Comparison of ENCODE assay signal across 10 mouse cellular contexts in the genomic region with DNA sequence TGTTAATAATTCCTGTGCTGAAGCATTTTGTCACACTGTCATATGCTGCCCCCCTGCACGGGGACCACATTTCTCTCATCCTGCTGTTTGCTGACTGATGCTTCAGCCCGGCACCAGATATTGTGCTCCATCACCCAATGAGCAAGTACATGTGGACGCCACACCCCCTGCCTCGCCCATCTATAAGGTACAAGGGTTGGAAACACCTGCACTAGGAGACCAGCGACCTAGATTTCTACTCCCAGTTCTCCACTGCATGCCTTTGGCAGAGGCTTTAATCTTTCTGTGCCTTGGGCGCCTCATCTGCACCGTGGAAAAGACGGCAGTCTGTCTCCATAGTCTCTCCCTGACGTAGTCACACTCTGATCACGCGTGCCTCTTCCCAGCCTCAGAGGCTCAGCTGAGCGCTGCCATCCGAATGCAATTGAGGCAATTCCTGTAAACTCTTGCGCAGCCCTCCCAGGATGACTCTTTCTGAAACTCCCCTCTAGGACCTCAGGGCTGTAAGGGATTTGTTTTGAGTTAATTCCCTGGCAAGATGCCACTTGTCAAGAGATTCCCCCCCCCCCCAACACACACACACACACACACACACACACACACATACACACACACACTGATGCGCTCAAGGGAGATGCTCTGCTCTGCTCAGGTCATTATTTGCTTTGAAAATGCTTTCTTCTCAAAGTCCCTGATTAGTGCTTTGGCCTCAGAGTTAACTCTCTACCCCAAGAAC. TPM values are rescaled to one million over a fixed set of nuclear protein-coding genes. Genes with fewer than 3 reads are reported as not detected.
DNase-seq lines count a peak whose midpoint lies in the region; ATAC-seq and TF ChIP-seq lines count a peak whose summit lies in the region.
"Had no signal": no experiment of that assay in that cellular context is flagged by ENCODE, and none has a peak within 500 bp of the region (broad histone marks: within the 10 kb centered on the region; RNA-seq: fewer than 3 reads in every experiment).

No protein-coding gene starts in this region.

- WGBS in forebrain, embryonic 12.5 days = 74% methylated on average over 15 of the region's 15 CpGs
- WGBS in forebrain, embryonic 10.5 days = 83% methylated on average over 15 of the region's 15 CpGs
- WGBS in neural tube, embryonic 11.5 days = 75% methylated on average over 15 of the region's 15 CpGs
- WGBS in hindbrain, embryonic 12.5 days = 76% methylated on average over 15 of the region's 15 CpGs
- whole genome bisulfite sequencing in neural tube, embryonic 13.5 days = 49% methylated on average over 15 of the region's 15 CpGs
- 41% methylated on average over 15 of the region's 15 CpGs for WGBS in cerebellum, adult 2 months

- 0 out of 2 replicates have a peak overlapping the region, but pooled peaks have one; percentile 8 for H3K4me2 ChIP-seq in forebrain, embryonic 12.5 days
- H3K4me2 ChIP-seq in neural tube, embryonic 11.5 days (ENCODE audit: low read depth) = no peak overlapping the region
- H3K4me2 ChIP-seq in hindbrain, embryonic 12.5 days (replicated peaks) = 0 out of 2 replicates have a peak overlapping the region, but pooled peaks have one; percentile 5
- H3K4me2 ChIP-seq in neural tube, embryonic 13.5 days = peak overlapping the region; percentile 39

- H3K27ac ChIP-seq in forebrain, embryonic 12.5 days = no peak overlapping the region
- no peak overlapping the region for H3K27ac ChIP-seq in forebrain, embryonic 10.5 days
- H3K27ac ChIP-seq in neural tube, embryonic 11.5 days (ENCODE audit: low read depth, low read length) = no peak overlapping the region
- H3K27ac ChIP-seq in hindbrain, embryonic 12.5 days = 0 out of 2 replicates have a peak overlapping the region, but pooled peaks have one; percentile 24
- H3K27ac ChIP-seq in neural tube, embryonic 13.5 days (replicated peaks) = peak overlapping the region; percentile 70
- H3K27ac ChIP-seq in cerebellum, adult 2 months (ENCODE audit: insufficient read depth, low read length) = no peak overlapping the region
- H3K27ac ChIP-seq: macrophage had no signal

- H3K27me3 ChIP-seq in forebrain, embryonic 12.5 days = no peaks in the 10 kb centered on the region
- H3K27me3 ChIP-seq in forebrain, embryonic 10.5 days (ENCODE audit: poor library complexity, severe bottlenecking) = no peaks in the 10 kb centered on the region
- no peaks in the 10 kb centered on the region for H3K27me3 ChIP-seq in neural tube, embryonic 11.5 days (ENCODE audit: control insufficient read depth, insufficient read depth, low read length)
- H3K27me3 ChIP-seq in hindbrain, embryonic 12.5 days = no peaks in the 10 kb centered on the region
- H3K27me3 ChIP-seq in neural tube, embryonic 13.5 days = no peaks in the 10 kb centered on the region
- no peaks in the 10 kb centered on the region for H3K27me3 ChIP-seq in cerebellum, adult 2 months (ENCODE audit: control insufficient read depth, insufficient read depth, low read length)

- DNase-seq in forebrain, embryonic 10.5 days (ENCODE audit: extremely low spot score, low spot score) = no peak
- no peak for DNase-seq in neural tube, embryonic 11.5 days (ENCODE audit: low spot score)
- no peak for DNase-seq in neural tube, embryonic 10.5 days (ENCODE audit: extremely low spot score, low spot score)
- DNase-seq in adrenal gland, postnatal 4 days (ENCODE audit: low spot score in 2 of 2) = no peak
- no peak for DNase-seq in cerebellum, adult 2 months
- DNase-seq: adrenal gland, postnatal 25 days had no signal

- no peak overlapping the region for H3K4me3 ChIP-seq in forebrain, embryonic 12.5 days (replicated peaks)
- H3K4me3 ChIP-seq in forebrain, embryonic 10.5 days = no peak overlapping the region
- no peak overlapping the region for H3K4me3 ChIP-seq in neural tube, embryonic 11.5 days (ENCODE audit: low read depth, low read length)
- no peak overlapping the region for H3K4me3 ChIP-seq in hindbrain, embryonic 12.5 days
- H3K4me3 ChIP-seq in neural tube, embryonic 13.5 days = no peak overlapping the region
- no peak overlapping the region for H3K4me3 ChIP-seq in cerebellum, adult 2 months (replicated peaks; ENCODE audit: insufficient read depth, low read depth, low read length)

- peaks cover 10% of the 10 kb centered on the region; the same call in 1 of the 2 replicates for H3K4me1 ChIP-seq in forebrain, embryonic 12.5 days
- peaks cover 14% of the 10 kb centered on the region for H3K4me1 ChIP-seq in forebrain, embryonic 10.5 days
- no peaks in the 10 kb centered on the region for H3K4me1 ChIP-seq in neural tube, embryonic 11.5 days (ENCODE audit: control insufficient read depth, insufficient read depth, low read length)
- peaks cover 15% of the 10 kb centered on the region for H3K4me1 ChIP-seq in hindbrain, embryonic 12.5 days
- H3K4me1 ChIP-seq in neural tube, embryonic 13.5 days (replicated peaks) = peaks cover 22% of the 10 kb centered on the region
- 0 out of 2 replicates have a peak, but pooled peaks cover 3% of the 10 kb centered on the region for H3K4me1 ChIP-seq in cerebellum, adult 2 months (ENCODE audit: control insufficient read depth, insufficient read depth, low read length)

- no peak overlapping the region for H3K9ac ChIP-seq in forebrain, embryonic 12.5 days
- H3K9ac ChIP-seq in neural tube, embryonic 11.5 days (ENCODE audit: low read length) = no peak overlapping the region
- H3K9ac ChIP-seq in hindbrain, embryonic 12.5 days = no peak overlapping the region
- peak overlapping the region; percentile 41; the same call in 1 of the 2 replicates for H3K9ac ChIP-seq in neural tube, embryonic 13.5 days

- no peak for TF ChIP-seq POLR2A in cerebellum, adult 2 months (IDR thresholded peaks at IDR 0.05; ENCODE audit: borderline replicate concordance, insufficient read depth, low read length)

- peak; percentile 14; the same call in 1 of the 2 replicates for ATAC-seq in forebrain, embryonic 12.5 days (ENCODE audit: low FRiP score)
- peak; percentile 43; the same call in 1 of the 2 replicates for ATAC-seq in neural tube, embryonic 11.5 days (ENCODE audit: insufficient read depth, low FRiP score, low TSS enrichment)
- ATAC-seq in hindbrain, embryonic 12.5 days (ENCODE audit: low FRiP score) = peak; percentile 53; the same call in 1 of the 2 replicates
- peak; percentile 81 for ATAC-seq in neural tube, embryonic 13.5 days (ENCODE audit: low read depth)

- H3K36me3 ChIP-seq in forebrain, embryonic 12.5 days (replicated peaks) = no peaks in the 10 kb centered on the region
- H3K36me3 ChIP-seq in forebrain, embryonic 10.5 days (replicated peaks) = no peaks in the 10 kb centered on the region
- no peaks in the 10 kb centered on the region for H3K36me3 ChIP-seq in neural tube, embryonic 11.5 days (ENCODE audit: control insufficient read depth, insufficient read depth, low read length)
- no peaks in the 10 kb centered on the region for H3K36me3 ChIP-seq in hindbrain, embryonic 12.5 days
- H3K36me3 ChIP-seq in neural tube, embryonic 13.5 days = no peaks in the 10 kb centered on the region

- TF ChIP-seq CTCF in cerebellum, adult 2 months (IDR thresholded peaks at IDR 0.05; ENCODE audit: borderline replicate concordance, insufficient read depth, low read depth, low read length) = no peak

- H3K9me3 ChIP-seq in forebrain, embryonic 12.5 days = no peaks in the 10 kb centered on the region
- 0 out of 2 replicates have a peak, but pooled peaks cover 4% of the 10 kb centered on the region for H3K9me3 ChIP-seq in forebrain, embryonic 10.5 days
- H3K9me3 ChIP-seq in neural tube, embryonic 11.5 days (ENCODE audit: control insufficient read depth, low read length) = no peaks in the 10 kb centered on the region
- no peaks in the 10 kb centered on the region for H3K9me3 ChIP-seq in hindbrain, embryonic 12.5 days (replicated peaks)
- no peaks in the 10 kb centered on the region for H3K9me3 ChIP-seq in neural tube, embryonic 13.5 days

RNA-seq across cellular contexts. Expression of gene Sub1, which starts 43.1 kb away (rescaled TPM):
- 666 and 676 TPM in 2 replicates for polyA plus RNA-seq in forebrain, embryonic 12.5 days (2016; fragmentation: Nextera tagmentation; extraction: Ambion mirVana)
- polyA plus RNA-seq in forebrain, embryonic 10.5 days (2016; fragmentation: Nextera tagmentation; extraction: Ambion mirVana) = 744 and 763 TPM in 2 replicates
- polyA plus RNA-seq in neural tube, embryonic 11.5 days (2014; fragmentation: Nextera tagmentation; extraction: Ambion mirVana) = 735 and 745 TPM in 2 replicates
- 659 and 677 TPM in 2 replicates for polyA plus RNA-seq in hindbrain, embryonic 12.5 days (2016; fragmentation: Nextera tagmentation; extraction: Ambion mirVana)
- polyA plus RNA-seq in neural tube, embryonic 13.5 days (2015; fragmentation: Nextera tagmentation; extraction: Ambion mirVana) = 666 and 672 TPM in 2 replicates
- 100 to 1,000 TPM; 264 to 270 TPM for total RNA-seq in adrenal gland, postnatal 4 days (2021)
- polyA plus RNA-seq in cerebellum, adult 2 months (2012; rRNA removed) = 84.5 and 92.6 TPM in 2 replicates

Comparison
In these comparisons a context has a peak if more than half of its experiments do, and no peak if none do; other contexts are left out.
1. H3K27ac ChIP-seq: peak in hindbrain, embryonic 12.5 days (single experiment) and neural tube, embryonic 13.5 days (single experiment); none in forebrain, embryonic 12.5 days (single experiment), forebrain, embryonic 10.5 days (single experiment), neural tube, embryonic 11.5 days (single experiment) and cerebellum, adult 2 months (single experiment).
2. ATAC-seq: peak in every context shown above with its lines; median percentile 81 in neural tube, embryonic 13.5 days; 53 in hindbrain, embryonic 12.5 days; 43 in neural tube, embryonic 11.5 days; 14 in forebrain, embryonic 12.5 days.